Mouse (Mus musculus): ENCODE results near the gene Sirpa. TPM values are rescaled to one million over a fixed set of nuclear protein-coding genes. Genes with fewer than 3 reads are reported as not detected.
A peak's percentile ranks its signal among the peaks of the same experiment; 100 is the strongest.

The Sirpa gene
- polyA plus RNA-seq, 1 experiment from 2014 or later: 26.9 TPM

DNA sequence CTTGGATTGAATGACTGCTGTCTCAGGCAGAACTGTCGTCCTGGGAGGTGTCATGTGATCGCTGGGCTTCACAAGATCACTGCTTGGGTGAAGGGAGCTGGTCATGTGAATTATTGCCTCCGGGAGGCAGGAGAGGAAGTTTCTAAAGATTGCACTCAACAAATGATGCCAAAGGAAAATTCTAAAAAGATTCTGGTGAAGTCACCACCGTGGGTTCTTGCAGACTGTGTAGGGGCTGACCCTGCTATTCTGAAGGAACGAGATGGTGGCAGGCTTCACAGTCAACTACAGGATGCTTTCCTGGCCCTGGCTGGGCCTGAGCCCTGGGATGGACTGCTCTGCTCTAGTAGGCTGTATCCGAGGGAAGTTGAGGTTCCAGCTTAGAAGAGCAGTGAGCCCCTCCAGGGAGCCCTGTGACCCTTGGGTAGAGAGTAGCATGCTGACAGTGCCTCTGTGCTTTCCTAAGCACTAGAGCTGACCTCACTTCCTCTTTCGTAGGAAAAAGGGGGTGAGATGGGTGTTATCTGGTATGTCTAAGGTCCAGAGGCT lies 3.1 kb downstream of the Sirpa start:
- peak; percentile 5; the same call in 1 of the 2 replicates for ATAC-seq
- Histone ChIP-seq H3K4me3 (ENCODE audit: low read depth, low read length) (no peak overlapping the region), H3K9me3 (ENCODE audit: low read length) (no peaks in the 10 kb centered on the region)

DNA sequence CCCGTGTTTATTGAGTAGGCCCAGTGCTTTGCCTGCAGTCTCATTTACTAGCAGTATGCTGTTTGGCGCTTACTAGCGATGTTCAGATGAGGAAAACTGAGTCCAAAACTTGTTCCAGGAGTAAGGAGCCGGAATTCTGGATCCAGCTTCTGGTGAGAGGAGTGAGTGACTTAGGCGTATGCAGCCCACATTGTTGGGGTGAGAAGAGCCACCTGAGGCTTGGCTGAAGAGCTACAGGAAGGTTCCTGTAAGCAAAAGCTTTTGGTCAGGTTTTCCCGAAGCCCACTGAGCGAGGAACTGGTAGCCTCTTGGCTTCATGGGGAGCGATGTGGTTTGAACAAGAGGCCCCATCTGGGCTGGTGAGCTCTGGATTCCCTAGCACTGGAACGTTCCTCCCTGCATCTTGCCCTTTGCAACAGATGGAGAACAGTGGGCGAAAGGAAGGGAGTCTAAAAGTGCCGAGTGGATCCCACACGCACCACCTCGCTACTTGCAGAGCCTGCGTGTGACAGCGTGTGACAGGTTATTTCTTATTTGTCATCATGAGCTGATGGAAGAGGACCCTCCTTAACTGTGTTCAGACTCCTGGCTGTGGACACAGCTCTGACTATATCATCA lies 4.0 kb downstream of the Sirpa start:
- Histone ChIP-seq H3K9me3 (ENCODE audit: low read length) (no peaks in the 10 kb centered on the region), H3K36me3 (replicated peaks; ENCODE audit: insufficient read depth, low read length) (0 out of 2 replicates have a peak, but pooled peaks cover 6% of the 10 kb centered on the region), H3K9ac (replicated peaks) (no peak overlapping the region), H3K27ac (ENCODE audit: low read depth) (no peak overlapping the region; the same call in 1 of the 2 replicates), H3K4me3 (ENCODE audit: low read depth, low read length) (no peak overlapping the region), H3K4me2 (ENCODE audit: low read depth, low read length) (peak overlapping the region; percentile 38), H3K4me1 (ENCODE audit: insufficient read depth) (peaks cover 22% of the 10 kb centered on the region), H3K27me3 (ENCODE audit: insufficient read depth, low read length) (0 out of 2 replicates have a peak, but pooled peaks cover 5% of the 10 kb centered on the region)
- WGBS (ENCODE audit: insufficient replicate concordance): 75% methylated on average over 15 of the region's 15 CpGs
- TF ChIP-seq CTCF (IDR thresholded peaks at IDR 0.05; ENCODE audit: low read depth): no peak
- no peak for TF ChIP-seq EP300 (IDR thresholded peaks at IDR 0.05; ENCODE audit: low read depth)
- ATAC-seq (no peak), DNase-seq (no peak)

More for the DNA sequence above, 3.1 kb downstream of the Sirpa start:
- peak overlapping the region; percentile 79 for H3K4me2 ChIP-seq (ENCODE audit: low read depth, low read length)
- TF ChIP-seq CTCF (IDR thresholded peaks at IDR 0.05; ENCODE audit: low read depth) (no peak), EP300 (IDR thresholded peaks at IDR 0.05; ENCODE audit: low read depth) (no peak)
- WGBS (ENCODE audit: insufficient replicate concordance): 17% methylated on average over 7 of the region's 7 CpGs
- H3K9ac ChIP-seq (replicated peaks): no peak overlapping the region
- peak overlapping the region; percentile 72 for H3K27ac ChIP-seq (ENCODE audit: low read depth)
- DNase-seq: peak; percentile 37
- peaks cover 22% of the 10 kb centered on the region for H3K4me1 ChIP-seq (ENCODE audit: insufficient read depth)
- H3K36me3 ChIP-seq (replicated peaks; ENCODE audit: insufficient read depth, low read length): 0 out of 2 replicates have a peak, but pooled peaks cover 6% of the 10 kb centered on the region
- H3K27me3 ChIP-seq (ENCODE audit: insufficient read depth, low read length): 0 out of 2 replicates have a peak, but pooled peaks cover 5% of the 10 kb centered on the region

GRCm38 (mm10) chr2:129597581-129597980 lies 4.9 kb downstream of the Sirpa start:
- H3K27ac ChIP-seq (ENCODE audit: low read depth): no peak overlapping the region
- no peak for TF ChIP-seq CTCF (IDR thresholded peaks at IDR 0.05; ENCODE audit: low read depth)
- TF ChIP-seq EP300 (IDR thresholded peaks at IDR 0.05; ENCODE audit: low read depth): no peak
- ATAC-seq (no peak), DNase-seq (no peak)
- H3K36me3 ChIP-seq (replicated peaks; ENCODE audit: insufficient read depth, low read length): 0 out of 2 replicates have a peak, but pooled peaks cover 6% of the 10 kb centered on the region
- peak overlapping the region; percentile 9; the same call in 1 of the 2 replicates for H3K4me2 ChIP-seq (ENCODE audit: low read depth, low read length)
- H3K9ac ChIP-seq (replicated peaks): no peak overlapping the region
- H3K4me1 ChIP-seq (ENCODE audit: insufficient read depth): peaks cover 22% of the 10 kb centered on the region
- no peaks in the 10 kb centered on the region for H3K9me3 ChIP-seq (ENCODE audit: low read length)
- WGBS (ENCODE audit: insufficient replicate concordance): 50% methylated on average over 1 of the region's 1 CpGs
- H3K27me3 ChIP-seq (ENCODE audit: insufficient read depth, low read length): 0 out of 2 replicates have a peak, but pooled peaks cover 5% of the 10 kb centered on the region
- H3K4me3 ChIP-seq (ENCODE audit: low read depth, low read length): no peak overlapping the region

DNA sequence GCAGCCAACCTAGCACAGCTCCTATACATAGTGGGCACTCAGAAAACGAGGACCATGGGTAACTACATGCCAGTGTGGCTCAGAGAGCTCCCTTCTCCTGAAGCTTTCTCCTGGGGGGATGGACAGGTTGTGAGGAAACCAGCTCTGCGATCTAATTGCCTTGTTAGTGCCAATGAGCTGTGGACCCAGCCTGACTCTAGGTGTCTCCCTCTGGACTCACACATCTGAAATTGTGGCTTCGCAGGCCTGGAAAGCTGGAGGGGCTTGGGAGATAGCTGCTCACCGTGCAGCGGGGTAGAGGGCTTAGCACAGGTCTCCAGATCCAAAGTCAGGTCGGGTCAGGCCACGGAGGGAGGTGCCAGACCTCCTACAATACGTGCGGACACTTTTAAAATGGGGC lies 5.5 kb downstream of the Sirpa start:
- Histone ChIP-seq H3K4me1 (ENCODE audit: insufficient read depth) (peaks cover 22% of the 10 kb centered on the region), H3K36me3 (replicated peaks; ENCODE audit: insufficient read depth, low read length) (0 out of 2 replicates have a peak, but pooled peaks cover 6% of the 10 kb centered on the region), H3K9ac (replicated peaks) (no peak overlapping the region), H3K27ac (ENCODE audit: low read depth) (no peak overlapping the region), H3K4me2 (ENCODE audit: low read depth, low read length) (no peak overlapping the region), H3K4me3 (ENCODE audit: low read depth, low read length) (no peak overlapping the region), H3K27me3 (ENCODE audit: insufficient read depth, low read length) (0 out of 2 replicates have a peak, but pooled peaks cover 5% of the 10 kb centered on the region), H3K9me3 (ENCODE audit: low read length) (no peaks in the 10 kb centered on the region)
- DNase-seq: no peak
- TF ChIP-seq EP300 (IDR thresholded peaks at IDR 0.05; ENCODE audit: low read depth): no peak
- no peak for TF ChIP-seq CTCF (IDR thresholded peaks at IDR 0.05; ENCODE audit: low read depth)
- ATAC-seq: no peak
- WGBS (ENCODE audit: insufficient replicate concordance): 64% methylated on average over 9 of the region's 9 CpGs

GRCm38 (mm10) chr2:129599231-129600084 lies 6.8 kb downstream of the Sirpa start:
- Histone ChIP-seq H3K27ac (ENCODE audit: low read depth) (no peak overlapping the region), H3K36me3 (replicated peaks; ENCODE audit: insufficient read depth, low read length) (0 out of 2 replicates have a peak, but pooled peaks cover 6% of the 10 kb centered on the region), H3K9ac (replicated peaks) (no peak overlapping the region), H3K4me3 (ENCODE audit: low read depth, low read length) (no peak overlapping the region), H3K9me3 (ENCODE audit: low read length) (no peaks in the 10 kb centered on the region), H3K4me2 (ENCODE audit: low read depth, low read length) (no peak overlapping the region), H3K4me1 (ENCODE audit: insufficient read depth) (peaks cover 15% of the 10 kb centered on the region), H3K27me3 (ENCODE audit: insufficient read depth, low read length) (no peaks in the 10 kb centered on the region)
- WGBS (ENCODE audit: insufficient replicate concordance): 69% methylated on average over 8 of the region's 8 CpGs
- no peak for DNase-seq
- no peak for ATAC-seq
- TF ChIP-seq EP300 (IDR thresholded peaks at IDR 0.05; ENCODE audit: low read depth) (no peak), CTCF (IDR thresholded peaks at IDR 0.05; ENCODE audit: low read depth) (no peak)

Data from liver, postnatal 0 days (tissue).